Mouse (Mus musculus): Measurements from ENCODE around the gene Umod. TPM values are rescaled to one million over a fixed set of nuclear protein-coding genes. Genes with fewer than 3 reads are reported as not detected.

Umod gene
- not detected in 2 replicates for polyA plus RNA-seq (2012)

GRCm38 (mm10) chr7:119479256-119479655, at the start of gene Umod:
Gene Umod (minus strand): TSS chr7:119479282.

GRCm38 (mm10) chr7:119523389-119523788, 44.3 kb upstream of the Umod start, which contains the start of gene Pdilt:
Gene Pdilt (minus strand): TSS chr7:119523489.

GRCm38 (mm10) chr7:119519163-119519562, 40.1 kb upstream of the Umod start, which contains the start of gene Acsm5:
Gene Acsm5 (plus strand): TSS chr7:119519463.

GRCm38 (mm10) chr7:119459185-119459584, 19.9 kb downstream of the Umod start, which contains the start of gene Gp2:
Gene Gp2 (minus strand): TSS chr7:119459285.

Other genes with a start within 250 kb of the Umod start
- gene Gp2, start 20.0 kb downstream of the Umod start, polyA plus RNA-seq (2012): not detected in 2 replicates
- gene Acsm5, start 40.2 kb upstream of the Umod start, polyA plus RNA-seq (2012): not detected in 2 replicates
- gene Pdilt, start 44.2 kb upstream of the Umod start, polyA plus RNA-seq (2012): not detected in 2 replicates
- not detected in 2 replicates for gene Acsm2, start 75.1 kb upstream of the Umod start, polyA plus RNA-seq (2012)
- gene Acsm1, start 127.7 kb upstream of the Umod start, polyA plus RNA-seq (2012): not detected in 2 replicates
- not detected in 2 replicates for gene Acsm4, start 210.7 kb upstream of the Umod start, polyA plus RNA-seq (2012)
- gene Thumpd1, start 241.5 kb upstream of the Umod start, polyA plus RNA-seq (2012): 35.4 and 46.0 TPM in 2 replicates

All from megakaryocyte-erythroid progenitor cell, adult 5 weeks (primary cell).